In the genomic region with DNA sequence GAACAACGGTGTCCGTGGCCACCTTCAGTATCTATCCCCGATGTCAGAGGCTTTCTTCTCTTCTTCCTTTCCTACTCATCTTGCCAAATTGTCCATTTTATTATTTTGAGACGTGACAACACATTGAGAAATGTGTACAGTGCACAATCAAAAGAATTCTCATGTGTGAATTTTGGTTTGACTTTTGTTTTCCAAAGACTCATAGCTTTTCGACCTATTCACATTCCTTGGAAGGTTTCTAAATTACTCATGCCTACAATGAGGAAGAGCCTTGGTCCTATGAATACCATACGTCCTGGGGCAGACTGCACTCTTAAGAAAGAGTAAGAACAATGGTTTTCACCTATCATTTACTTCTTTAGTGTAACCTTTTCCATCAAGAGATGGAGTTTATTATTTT, we compare ENCODE assay signal across 18 mouse cellular contexts.
"Had no signal": no experiment of that assay in that cellular context is flagged by ENCODE, and none has a peak within 500 bp of the region (broad histone marks: within the 10 kb centered on the region; RNA-seq: fewer than 3 reads in every experiment).

No protein-coding gene starts in this region.

- H3K36me3 ChIP-seq: midbrain, embryonic 10.5 days; midbrain, embryonic 13.5 days; neural tube, embryonic 13.5 days; neural tube, embryonic 15.5 days had no signal

- H3K4me3 ChIP-seq: midbrain, embryonic 10.5 days; midbrain, embryonic 13.5 days; myocyte; neural tube, embryonic 13.5 days; neural tube, embryonic 15.5 days had no signal

- H3K4me2 ChIP-seq: lung, embryonic 14.5 days; midbrain, embryonic 13.5 days; neural tube, embryonic 13.5 days; neural tube, embryonic 15.5 days had no signal

- H3K27ac ChIP-seq: midbrain, embryonic 10.5 days; midbrain, embryonic 13.5 days; neural tube, embryonic 13.5 days; neural tube, embryonic 15.5 days had no signal

- H3K9me3 ChIP-seq: midbrain, embryonic 10.5 days; midbrain, embryonic 13.5 days; neural tube, embryonic 13.5 days; neural tube, embryonic 15.5 days had no signal

- H3K27me3 ChIP-seq: midbrain, embryonic 13.5 days; neural tube, embryonic 13.5 days; neural tube, embryonic 15.5 days had no signal

- DNase-seq: lung, adult 18-20 months; lung, embryonic 14.5 days; lung, postnatal 10 days; lung, postnatal 4 days; retina, postnatal 1 day; right cerebral cortex, adult 18-20 months; right cerebral cortex, postnatal 25 days; right cerebral cortex, postnatal 4 days; spleen, adult 18-20 months; thymus, adult 18-20 months; thymus, postnatal 14 days; thymus, postnatal 36 days had no signal

- H3K9ac ChIP-seq: lung, embryonic 14.5 days; midbrain, embryonic 13.5 days; neural tube, embryonic 13.5 days; neural tube, embryonic 15.5 days had no signal

- H3K4me1 ChIP-seq: neural tube, embryonic 13.5 days; neural tube, embryonic 15.5 days had no signal

- ATAC-seq: midbrain, embryonic 13.5 days; midbrain, embryonic 16.5 days had no signal
